Mouse (Mus musculus) hindbrain, embryonic 16.5 days (tissue): ENCODE measurements at regions not wholly inside any gene's neighbourhood (a gene's known extent, or its start where the extent isn't known, plus 50 kb on each side); places are given as distances from the start of the nearest gene placed in this dataset.
A peak's percentile ranks its signal among the peaks of the same experiment; 100 is the strongest.

Experiments
- ATAC-seq: fragments of 200-750 bp; cut with Nextera tagmentation; 2 replicates; pipeline ENCODE4 v1.8.0; 2017; ENCODE audit warnings: moderate TSS enrichment, moderate library complexity
- H3K27ac ChIP-seq: fragments of 300-500 bp; sonication (generic); 2 replicates; pipeline ENCODE4 v1.5.1; 2014; ENCODE audit warnings: low read depth, mild to moderate bottlenecking, control low read depth, low read length, moderate library complexity
- H3K27me3 ChIP-seq: fragments of 300-500 bp; sonication (generic); replicated peaks from 2 replicates; pipeline ENCODE4 v1.6.1; 2014; ENCODE audit warnings: low read length; ENCODE audit not compliant: control insufficient read depth, insufficient read depth
- H3K36me3 ChIP-seq: fragments of 300-500 bp; sonication (generic); 2 replicates; pipeline ENCODE4 v1.6.1; 2014; ENCODE audit warnings: mild to moderate bottlenecking, low read length, moderate library complexity, mixed read lengths; ENCODE audit not compliant: control insufficient read depth, insufficient read depth
- H3K4me1 ChIP-seq: fragments of 300-500 bp; sonication (generic); 2 replicates; pipeline ENCODE4 v1.6.1; 2014; ENCODE audit warnings: low read depth, low read length; ENCODE audit not compliant: control insufficient read depth, insufficient read depth
- H3K4me2 ChIP-seq: fragments of 300-500 bp; sonication (generic); 2 replicates; pipeline ENCODE4 v1.6.1; 2014; ENCODE audit warnings: mild to moderate bottlenecking, low read length, control low read depth, moderate library complexity
- H3K4me3 ChIP-seq: fragments of 300-500 bp; sonication (generic); 2 replicates; pipeline ENCODE4 v1.5.1; 2014; ENCODE audit warnings: mild to moderate bottlenecking, low read length, control low read depth, moderate library complexity
- H3K9ac ChIP-seq: fragments of 300-500 bp; sonication (generic); 2 replicates; pipeline ENCODE4 v1.6.1; 2014; ENCODE audit warnings: low read depth, mild to moderate bottlenecking, control low read depth, low read length, moderate library complexity
- H3K9me3 ChIP-seq: fragments of 300-500 bp; sonication (generic); 2 replicates; pipeline ENCODE4 v1.6.1; 2014; ENCODE audit warnings: mild to moderate bottlenecking, low read length, moderate library complexity; ENCODE audit not compliant: control insufficient read depth
- WGBS: fragments of 180-500 bp; shearing (Covaris S2); extraction: QIAGEN DNeasy Blood & Tissue Kit; methylation state at CpG from one replicate; pipeline ENCODE4 v1.1.7; 2014; 5-methylcytosine and 5-hydroxymethylcytosine counted together

GRCm38 (mm10) chrX:67304907-67305603 lies 388.3 kb downstream of the Gm1140 start:
- Histone ChIP-seq H3K4me2 (no peak overlapping the region), H3K36me3 (no peaks in the 10 kb centered on the region), H3K9me3 (no peaks in the 10 kb centered on the region), H3K9ac (no peak overlapping the region), H3K27me3 (no peaks in the 10 kb centered on the region), H3K4me1 (no peaks in the 10 kb centered on the region), H3K27ac (no peak overlapping the region), H3K4me3 (no peak overlapping the region)
- WGBS, result 54% methylated on average over 3 of the region's 3 CpGs
- peak; percentile 82 for ATAC-seq

DNA sequence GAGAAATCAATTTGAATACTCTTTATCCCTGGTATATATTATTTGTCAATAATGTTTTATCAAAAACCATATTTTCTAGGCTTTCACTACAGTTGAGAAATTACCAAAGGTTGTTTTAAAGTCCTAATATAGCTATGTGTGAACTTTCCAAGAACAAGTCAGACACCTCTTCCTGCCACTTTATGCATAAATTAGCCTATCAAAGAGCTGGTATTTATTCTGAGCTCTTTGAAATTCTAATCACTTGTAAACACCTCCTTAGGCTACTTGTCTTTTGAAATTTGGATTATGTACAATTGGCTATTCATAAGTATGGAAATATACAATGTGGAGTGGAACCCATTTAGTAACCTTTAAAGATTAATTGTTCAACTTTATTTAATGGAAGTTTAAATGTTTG lies 409.5 kb downstream of the Gm1140 start:
- no peak overlapping the region for H3K27ac ChIP-seq
- ATAC-seq, result no peak
- H3K4me1 ChIP-seq, result no peaks in the 10 kb centered on the region
- no peak overlapping the region for H3K9ac ChIP-seq
- no peaks in the 10 kb centered on the region for H3K9me3 ChIP-seq
- H3K4me3 ChIP-seq, result no peak overlapping the region
- no peaks in the 10 kb centered on the region for H3K36me3 ChIP-seq
- H3K27me3 ChIP-seq, result no peaks in the 10 kb centered on the region
- H3K4me2 ChIP-seq, result no peak overlapping the region

DNA sequence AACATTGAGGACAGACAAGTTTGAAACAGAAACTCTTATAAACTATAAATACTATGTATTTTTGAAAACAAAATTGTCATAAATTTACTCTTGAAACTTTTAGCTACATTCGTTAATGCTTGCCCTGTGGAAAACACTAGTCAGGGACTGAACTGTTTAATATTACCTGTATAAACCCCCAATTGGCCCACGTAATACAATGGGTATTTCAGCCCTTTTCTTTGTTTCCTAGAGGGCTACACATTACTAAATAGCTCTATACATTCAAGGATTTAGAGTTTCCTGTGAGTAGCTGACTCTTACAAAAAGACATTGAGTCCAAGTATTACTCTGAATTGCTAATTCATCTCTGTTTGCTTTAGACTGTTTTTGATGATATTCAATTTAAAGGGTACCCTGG lies 409.9 kb downstream of the Gm1140 start:
- Histone ChIP-seq H3K27ac (no peak overlapping the region), H3K9me3 (no peaks in the 10 kb centered on the region), H3K4me3 (no peak overlapping the region), H3K27me3 (no peaks in the 10 kb centered on the region), H3K36me3 (no peaks in the 10 kb centered on the region), H3K4me2 (no peak overlapping the region), H3K4me1 (no peaks in the 10 kb centered on the region), H3K9ac (no peak overlapping the region)
- ATAC-seq, result no peak
- 61% methylated on average over 2 of the region's 2 CpGs for WGBS

- Histone ChIP-seq H3K27me3 (no peaks in the 10 kb centered on the region), H3K36me3 (no peaks in the 10 kb centered on the region), H3K9ac (no peak overlapping the region), H3K4me1 (no peaks in the 10 kb centered on the region), H3K4me3 (no peak overlapping the region), H3K9me3 (no peaks in the 10 kb centered on the region), H3K27ac (no peak overlapping the region), H3K4me2 (no peak overlapping the region)
- ATAC-seq, result no peak
- WGBS, result 35% methylated on average over 1 of the region's 1 CpGs
Measured at GRCm38 (mm10) chrX:67282951-67283350, 410.4 kb downstream of the Gm1140 start.

- no peak overlapping the region for H3K27ac ChIP-seq
- H3K27me3 ChIP-seq, result no peaks in the 10 kb centered on the region
- WGBS, result 72% methylated on average over 1 of the region's 1 CpGs
- H3K4me3 ChIP-seq, result no peak overlapping the region
- no peak overlapping the region for H3K4me2 ChIP-seq
- H3K36me3 ChIP-seq, result no peaks in the 10 kb centered on the region
- H3K9me3 ChIP-seq, result no peaks in the 10 kb centered on the region
- H3K9ac ChIP-seq, result no peak overlapping the region
- H3K4me1 ChIP-seq, result no peaks in the 10 kb centered on the region
- ATAC-seq, result no peak
Measured at GRCm38 (mm10) chrX:67238578-67239328, 454.6 kb downstream of the Gm1140 start.

GRCm38 (mm10) chrX:67210236-67210635 lies 483.1 kb downstream of the Gm1140 start:
- no peak overlapping the region for H3K27ac ChIP-seq
- ATAC-seq, result no peak
- H3K36me3 ChIP-seq, result no peaks in the 10 kb centered on the region
- no peaks in the 10 kb centered on the region for H3K27me3 ChIP-seq
- H3K4me3 ChIP-seq, result no peak overlapping the region
- H3K4me1 ChIP-seq, result no peaks in the 10 kb centered on the region
- H3K9ac ChIP-seq, result no peak overlapping the region
- no peaks in the 10 kb centered on the region for H3K9me3 ChIP-seq
- no peak overlapping the region for H3K4me2 ChIP-seq
- 89% methylated on average over 1 of the region's 1 CpGs for WGBS
